Mouse (Mus musculus) C2C12 (cell line): ENCODE data around the gene Snph.
"Not testable (repeated sequence)": the region's sequence is repeated elsewhere in the genome, so short reads cannot be mapped to it uniquely, and the experiment has no call there.

Source experiments
- CEBPB ChIP-seq: IDR thresholded peaks from one replicate; pipeline ENCODE4 v1.6.1; 2011; ENCODE audit warnings: low read depth, mild to moderate bottlenecking, control low read depth, moderate library complexity
- CTCF ChIP-seq: IDR thresholded peaks from one replicate; pipeline ENCODE4 v1.5.1; 2011; ENCODE audit not compliant: control insufficient read depth, insufficient read depth, insufficient read length
- FOSL1 ChIP-seq: IDR thresholded peaks from one replicate; pipeline ENCODE4 v1.8.0; 2011; ENCODE audit warnings: mild to moderate bottlenecking, low read length; ENCODE audit not compliant: poor library complexity, insufficient read depth, severe bottlenecking
- MAX ChIP-seq: IDR thresholded peaks from one replicate; pipeline ENCODE4 v1.6.1; 2011; ENCODE audit warnings: mild to moderate bottlenecking, control low read depth
- MYOD1 ChIP-seq: IDR thresholded peaks from one replicate; pipeline ENCODE4 v1.6.1; 2011; ENCODE audit warnings: low read depth; ENCODE audit not compliant: control insufficient read depth, insufficient read length
- MYOG ChIP-seq: IDR thresholded peaks from one replicate; pipeline ENCODE4 v1.6.1; 2011; ENCODE audit not compliant: control insufficient read depth, insufficient read length; ENCODE audit errors: extremely low read depth

- TF ChIP-seq CTCF, MAX, MYOG, CEBPB, MYOD1, FOSL1: not testable (repeated sequence)
Measured at GRCm38 (mm10) chr2:151615779-151616178, 16.6 kb downstream of the Snph start.
